Mouse (Mus musculus) neural tube, embryonic 11.5 days (tissue): ENCODE measurements around the gene Lin54. TPM values are rescaled to one million over a fixed set of nuclear protein-coding genes. Genes with fewer than 3 reads are reported as not detected.

ENCODE experiments used
- ATAC-seq: fragments of 200-750 bp; cut with Nextera tagmentation; 2 replicates; pipeline ENCODE4 v1.8.0; 2017; ENCODE audit warnings: moderate number of reproducible peaks, mild to moderate bottlenecking, moderate TSS enrichment, moderate library complexity; ENCODE audit not compliant: insufficient read depth, low FRiP score, low TSS enrichment
- DNase-seq: peaks from one replicate; pipeline ENCODE4 v3.0.0-alpha.2; 2015; ENCODE audit warnings: low spot score
- H3K27ac ChIP-seq: fragments of 300-500 bp; sonication (generic); 2 replicates; pipeline ENCODE4 v1.5.1; 2014; ENCODE audit warnings: low read depth, mild to moderate bottlenecking, low read length
- H3K27me3 ChIP-seq: fragments of 300-500 bp; sonication (generic); 2 replicates; pipeline ENCODE4 v1.6.1; 2014; ENCODE audit warnings: mild to moderate bottlenecking, low read length, mixed read lengths; ENCODE audit not compliant: control insufficient read depth, insufficient read depth
- H3K36me3 ChIP-seq: fragments of 300-500 bp; sonication (generic); 2 replicates; pipeline ENCODE4 v1.6.1; 2014; ENCODE audit warnings: mild to moderate bottlenecking, low read length, moderate library complexity, mixed read lengths; ENCODE audit not compliant: control insufficient read depth, insufficient read depth
- H3K4me1 ChIP-seq: fragments of 300-500 bp; sonication (generic); 2 replicates; pipeline ENCODE4 v1.6.1; 2014; ENCODE audit warnings: low read length, mixed read lengths; ENCODE audit not compliant: control insufficient read depth, insufficient read depth
- H3K4me2 ChIP-seq: fragments of 300-500 bp; sonication (generic); 2 replicates; pipeline ENCODE4 v1.6.1; 2014; ENCODE audit warnings: low read depth, mild to moderate bottlenecking, moderate library complexity
- H3K4me3 ChIP-seq: fragments of 300-500 bp; sonication (generic); 2 replicates; pipeline ENCODE4 v1.5.1; 2014; ENCODE audit warnings: low read depth, low read length
- H3K9ac ChIP-seq: fragments of 300-500 bp; sonication (generic); 2 replicates; pipeline ENCODE4 v1.6.1; 2014; ENCODE audit warnings: mild to moderate bottlenecking, low read length
- H3K9me3 ChIP-seq: fragments of 300-500 bp; sonication (generic); 2 replicates; pipeline ENCODE4 v1.6.1; 2016; ENCODE audit warnings: low read length; ENCODE audit not compliant: control insufficient read depth
- WGBS: fragments of 180-500 bp; shearing (Covaris S2); extraction: QIAGEN DNeasy Blood & Tissue Kit; methylation state at CpG from one replicate; pipeline ENCODE4 v1.1.7; 2014; 5-methylcytosine and 5-hydroxymethylcytosine counted together
- polyA plus RNA-seq: library from polyadenylated mRNA; unstranded; fragments of >200 nt; fragmentation: Nextera tagmentation; extraction: Ambion mirVana; gene quantifications from 2 replicates; pipeline ENCODE4 v1.2.1, GENCODE M21; 2014

The Lin54 gene
- polyA plus RNA-seq, 1 experiment from 2014 or later: 16.8 TPM

DNA sequence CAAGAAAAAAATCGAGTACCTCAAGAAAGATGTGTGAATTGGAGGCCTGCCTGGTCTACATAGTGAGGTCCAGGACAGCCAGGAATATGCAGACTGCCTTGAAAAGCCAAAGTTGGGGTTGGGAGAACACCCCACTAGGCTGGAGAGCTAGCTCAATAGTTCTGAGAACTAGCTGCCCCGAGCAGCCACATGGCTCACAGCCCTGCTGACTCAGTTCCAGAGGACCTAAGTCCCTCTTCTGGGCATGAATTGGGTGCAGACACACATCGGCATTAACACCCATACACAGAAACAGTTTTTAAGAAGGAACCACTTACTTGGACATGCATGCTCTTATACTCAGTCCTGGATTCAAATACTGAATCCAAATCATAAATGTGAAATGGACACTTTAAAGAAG, 76.2 kb downstream of the Lin54 start:
- 81% methylated on average over 3 of the region's 3 CpGs for WGBS
- H3K9me3 ChIP-seq: no peaks in the 10 kb centered on the region
- peaks cover 31% of the 10 kb centered on the region for H3K36me3 ChIP-seq
- no peak overlapping the region for H3K27ac ChIP-seq
- no peak overlapping the region for H3K4me3 ChIP-seq
- no peak overlapping the region for H3K4me2 ChIP-seq
- no peak overlapping the region for H3K9ac ChIP-seq
- H3K4me1 ChIP-seq: peaks cover 24% of the 10 kb centered on the region
- DNase-seq (no peak), ATAC-seq (no peak)
- H3K27me3 ChIP-seq: no peaks in the 10 kb centered on the region

DNA sequence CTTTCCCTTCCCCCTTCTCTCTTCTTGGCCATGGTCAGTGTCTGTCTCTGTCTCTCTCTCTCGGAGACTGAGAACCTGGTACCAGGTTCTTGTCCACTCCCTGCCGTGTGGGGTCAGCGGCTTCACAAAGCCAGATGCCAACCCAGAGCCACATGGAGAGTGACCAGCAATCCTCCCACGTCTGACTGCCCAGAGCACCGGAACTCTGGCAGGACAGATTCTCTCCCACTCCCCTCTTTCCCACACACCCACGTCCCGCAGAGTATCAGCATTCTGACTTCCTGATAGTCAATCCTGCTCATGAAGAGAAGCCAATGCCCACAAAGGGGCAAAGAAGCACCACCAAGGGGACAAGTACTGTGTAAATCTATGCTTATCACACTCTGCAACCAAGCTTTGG, 76.8 kb downstream of the Lin54 start:
- no peak overlapping the region for H3K9ac ChIP-seq
- no peak overlapping the region for H3K4me3 ChIP-seq
- ATAC-seq (no peak), DNase-seq (no peak)
- H3K9me3 ChIP-seq: no peaks in the 10 kb centered on the region
- no peaks in the 10 kb centered on the region for H3K27me3 ChIP-seq
- H3K27ac ChIP-seq: no peak overlapping the region
- peaks cover 33% of the 10 kb centered on the region for H3K36me3 ChIP-seq
- WGBS: 81% methylated on average over 7 of the region's 7 CpGs
- H3K4me1 ChIP-seq: peaks cover 24% of the 10 kb centered on the region
- H3K4me2 ChIP-seq: no peak overlapping the region

DNA sequence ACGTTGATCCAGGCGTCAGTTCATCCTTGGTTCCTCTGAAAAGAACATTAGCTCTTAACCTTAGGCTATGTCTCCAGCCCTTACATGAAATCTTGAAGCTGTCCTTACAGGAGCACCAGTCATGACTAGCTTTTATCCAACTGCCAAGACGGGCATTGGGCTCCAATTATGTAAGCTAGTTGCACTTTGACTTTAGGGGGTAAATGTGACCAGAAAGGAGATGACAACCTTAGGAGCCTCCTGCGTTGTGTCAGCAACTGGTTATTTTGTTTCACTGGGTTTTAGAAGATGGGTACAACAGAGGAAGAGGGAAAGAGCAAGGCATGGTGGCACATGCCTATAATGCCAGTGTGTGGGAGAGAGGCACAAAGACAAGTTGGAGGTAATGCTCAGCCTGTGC, 81.6 kb downstream of the Lin54 start:
- no peak overlapping the region for H3K4me2 ChIP-seq
- no peak overlapping the region for H3K4me3 ChIP-seq
- no peaks in the 10 kb centered on the region for H3K27me3 ChIP-seq
- H3K36me3 ChIP-seq: peaks cover 21% of the 10 kb centered on the region
- no peak for DNase-seq
- H3K9me3 ChIP-seq: no peaks in the 10 kb centered on the region
- H3K4me1 ChIP-seq: peaks cover 4% of the 10 kb centered on the region; the same call in 1 of the 2 replicates
- ATAC-seq: no peak
- H3K9ac ChIP-seq: no peak overlapping the region
- 76% methylated on average over 4 of the region's 4 CpGs for WGBS
- no peak overlapping the region for H3K27ac ChIP-seq

DNA sequence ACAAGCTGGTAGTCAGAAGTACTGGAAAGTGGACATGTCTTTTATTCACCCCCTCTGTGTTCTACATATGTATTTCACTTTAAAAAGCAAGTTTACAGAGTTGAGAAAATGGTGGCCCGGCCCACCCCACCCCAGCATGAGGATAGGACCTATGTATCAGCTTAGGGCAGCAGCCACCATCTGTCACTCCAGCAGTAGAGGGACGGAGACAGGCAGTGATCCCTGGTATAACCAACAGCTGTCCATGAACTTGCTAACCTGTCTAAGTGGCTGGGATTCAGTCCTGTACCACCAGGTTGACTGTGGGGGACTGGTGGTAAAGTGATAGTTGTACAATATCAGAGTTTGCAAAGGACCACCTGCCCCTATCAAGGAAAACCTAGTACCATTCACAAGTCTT, 82.4 kb downstream of the Lin54 start:
- WGBS: 81% methylated on average over 2 of the region's 2 CpGs
- no peak overlapping the region for H3K4me2 ChIP-seq
- H3K4me3 ChIP-seq: no peak overlapping the region
- peaks cover 4% of the 10 kb centered on the region; the same call in 1 of the 2 replicates for H3K4me1 ChIP-seq
- ATAC-seq (no peak), DNase-seq (no peak)
- H3K36me3 ChIP-seq: peaks cover 18% of the 10 kb centered on the region
- no peak overlapping the region for H3K27ac ChIP-seq
- H3K9ac ChIP-seq: no peak overlapping the region
- no peaks in the 10 kb centered on the region for H3K9me3 ChIP-seq
- H3K27me3 ChIP-seq: no peaks in the 10 kb centered on the region

DNA sequence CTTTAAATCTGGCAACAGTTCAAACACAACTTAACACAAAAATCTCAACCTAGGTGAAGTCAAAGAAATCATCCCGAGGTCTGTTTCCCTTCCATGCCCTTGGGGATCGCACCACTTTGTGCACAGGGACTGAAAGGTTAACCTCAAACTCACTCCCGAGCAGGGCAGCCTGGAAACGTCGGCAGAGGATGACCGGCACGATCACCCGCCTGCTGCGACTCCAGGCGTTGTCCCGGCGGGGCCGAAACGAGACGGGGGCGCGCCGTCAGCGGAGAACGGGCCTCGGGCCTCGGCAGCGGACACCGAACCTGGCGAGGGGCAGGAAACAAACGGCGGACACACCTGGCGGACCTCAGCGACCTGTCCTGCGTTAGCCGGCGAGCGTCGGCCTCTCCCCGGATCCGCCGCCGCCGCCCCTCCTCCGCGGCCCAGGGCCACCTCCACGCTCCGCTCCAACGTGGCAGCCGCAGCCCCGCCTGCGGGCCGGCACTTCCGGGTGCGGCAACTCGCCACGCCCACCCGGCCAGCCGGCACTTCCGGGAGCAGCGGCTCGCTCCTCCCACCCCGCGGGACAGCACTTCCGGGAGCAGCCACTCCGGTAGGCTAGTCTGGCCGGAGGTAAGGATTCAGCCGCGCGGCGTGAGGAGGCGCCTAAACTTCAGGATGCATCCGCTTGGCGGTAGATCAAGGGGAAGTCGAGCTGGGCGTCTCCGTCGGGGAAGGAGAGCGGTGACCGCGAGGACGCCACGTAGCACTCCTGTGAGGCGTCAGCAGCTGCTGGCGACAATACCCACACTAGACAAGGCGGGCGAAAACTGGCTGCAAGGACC, 84.5 kb downstream of the Lin54 start, which contains the start of gene Sec31a:
Gene Sec31a (minus strand): TSS at position 474 of the 830 bp plus-strand sequence.
- DNase-seq (peak; percentile 97), ATAC-seq (peak; percentile 97)
- Histone ChIP-seq H3K4me1 (peaks cover 4% of the 10 kb centered on the region; the same call in 1 of the 2 replicates), H3K4me3 (peak within 1 kb of the TSS; percentile 79), H3K4me2 (peak within 1 kb of the TSS; percentile 56), H3K9me3 (no peaks in the 10 kb centered on the region), H3K9ac (peak within 1 kb of the TSS; percentile 82), H3K27me3 (no peaks in the 10 kb centered on the region), H3K27ac (peak within 1 kb of the TSS; percentile 83), H3K36me3 (peaks cover 11% of the 10 kb centered on the region)
- WGBS: 0% methylated on average over 80 of the region's 82 CpGs

DNA sequence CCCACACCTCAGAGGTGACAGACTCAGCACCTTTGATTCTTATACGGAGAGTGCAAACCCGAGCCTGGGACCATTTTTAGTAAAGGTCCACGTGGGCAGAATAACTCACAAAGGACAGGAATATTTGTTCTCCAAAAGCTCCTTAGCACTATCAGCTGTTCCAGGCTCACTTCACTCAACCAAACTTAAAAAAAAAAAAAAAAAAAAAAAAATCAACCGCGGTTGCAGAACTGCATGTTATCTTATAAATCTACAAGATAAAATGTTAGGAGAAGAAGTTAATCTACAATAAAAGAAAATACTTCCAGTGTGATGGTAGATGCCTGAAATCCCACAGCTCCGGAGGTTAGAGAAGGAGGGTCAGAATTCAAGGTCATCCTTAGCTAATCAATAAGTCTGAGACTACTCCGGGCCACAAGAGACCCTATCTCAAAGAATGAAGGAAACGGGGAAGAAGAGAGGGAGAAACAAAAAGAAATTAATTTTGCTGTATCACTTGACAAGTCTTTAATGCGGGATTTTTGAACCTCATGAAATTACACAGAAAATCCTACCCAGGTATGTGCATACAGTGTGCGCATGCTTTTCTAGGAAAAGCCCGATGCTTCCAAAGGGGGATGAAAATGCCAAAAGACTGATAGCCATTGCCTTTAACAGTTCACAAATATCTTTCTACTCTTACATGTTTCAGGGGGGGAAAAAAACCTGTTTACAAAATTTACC, 85.8 kb downstream of the Lin54 start:
- Histone ChIP-seq H3K4me3 (peak overlapping the region; percentile 79), H3K36me3 (peaks cover 5% of the 10 kb centered on the region), H3K4me2 (peak overlapping the region; percentile 56), H3K4me1 (peaks cover 4% of the 10 kb centered on the region; the same call in 1 of the 2 replicates), H3K9me3 (no peaks in the 10 kb centered on the region), H3K27me3 (no peaks in the 10 kb centered on the region), H3K27ac (no peak overlapping the region), H3K9ac (no peak overlapping the region)
- DNase-seq: no peak
- WGBS: 70% methylated on average over 11 of the region's 11 CpGs
- ATAC-seq: no peak

DNA sequence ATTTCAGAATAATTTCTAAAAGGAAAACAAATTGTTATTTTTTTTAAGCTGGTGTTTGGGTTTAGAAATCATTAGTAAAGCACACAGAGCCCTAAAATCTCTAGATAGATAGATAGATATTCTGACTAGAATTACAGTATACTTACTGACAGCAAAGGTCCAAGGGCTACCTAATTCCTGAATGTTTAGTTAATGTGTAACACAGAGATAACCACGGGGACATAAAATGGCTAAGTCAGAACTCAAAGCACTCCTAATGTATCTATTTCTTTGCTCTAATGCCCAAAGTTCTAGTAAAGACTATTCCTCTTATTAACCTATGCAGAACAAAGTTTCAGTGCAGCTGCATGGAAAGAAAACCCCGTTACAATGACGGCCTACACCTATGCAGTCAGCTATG, 87.6 kb downstream of the Lin54 start:
- no peak for ATAC-seq
- Histone ChIP-seq H3K4me1 (peaks cover 4% of the 10 kb centered on the region; the same call in 1 of the 2 replicates), H3K4me3 (no peak overlapping the region), H3K27me3 (no peaks in the 10 kb centered on the region), H3K9me3 (no peaks in the 10 kb centered on the region), H3K36me3 (no peaks in the 10 kb centered on the region), H3K4me2 (no peak overlapping the region), H3K9ac (no peak overlapping the region), H3K27ac (no peak overlapping the region)
- DNase-seq: no peak
- WGBS: 89% methylated on average over 3 of the region's 3 CpGs

DNA sequence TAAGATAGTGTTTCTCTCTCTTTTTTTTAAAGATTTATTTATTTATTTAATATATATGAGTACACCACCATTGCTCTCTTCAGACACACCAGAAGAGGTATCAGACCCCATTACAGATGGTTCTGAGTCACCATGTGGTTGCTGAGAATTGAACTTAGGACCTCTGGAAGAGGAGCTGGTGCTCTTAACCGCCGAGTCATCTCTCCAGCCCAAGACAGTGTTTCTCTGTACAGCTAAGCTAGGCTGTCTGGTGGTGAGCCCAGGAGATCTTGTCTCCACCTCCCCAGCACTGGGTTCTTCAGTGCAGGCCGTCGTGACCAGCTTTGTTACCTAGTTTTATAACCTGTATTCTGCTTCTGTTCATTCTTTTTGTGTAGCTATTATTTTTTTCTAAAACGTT, 90.2 kb downstream of the Lin54 start:
- no peak overlapping the region for H3K9ac ChIP-seq
- WGBS: 87% methylated on average over 5 of the region's 5 CpGs
- DNase-seq: no peak

More for the DNA sequence above, 90.2 kb downstream of the Lin54 start:
- no peaks in the 10 kb centered on the region for H3K4me1 ChIP-seq
- H3K4me2 ChIP-seq: no peak overlapping the region
- no peak overlapping the region for H3K4me3 ChIP-seq
- H3K27me3 ChIP-seq: no peaks in the 10 kb centered on the region
- no peaks in the 10 kb centered on the region for H3K9me3 ChIP-seq
- H3K27ac ChIP-seq: no peak overlapping the region
- no peaks in the 10 kb centered on the region for H3K36me3 ChIP-seq
- ATAC-seq: no peak
